Mouse (Mus musculus): ENCODE data around the gene Ccdc63. TPM values are rescaled to one million over a fixed set of nuclear protein-coding genes. Genes with fewer than 3 reads are reported as not detected.

Ccdc63 gene
- polyA plus RNA-seq, 1 experiment from 2014 or later: not detected

GRCm38 (mm10) chr5:122070963-122071800 is 69.4 kb downstream of the Ccdc63 start:
- Histone ChIP-seq H3K9me3 (replicated peaks) (no peaks in the 10 kb centered on the region), H3K4me3 (replicated peaks) (no peak overlapping the region), H3K27me3 (no peaks in the 10 kb centered on the region), H3K27ac (peak overlapping the region; percentile 63; the same call in 1 of the 2 replicates), H3K4me2 (no peak overlapping the region), H3K4me1 (peaks cover 4% of the 10 kb centered on the region; the same call in 1 of the 2 replicates), H3K36me3 (no peaks in the 10 kb centered on the region), H3K9ac (no peak overlapping the region)
- ATAC-seq (replicated peaks; ENCODE audit: low FRiP score): no peak
- WGBS: 72% methylated on average over 16 of the region's 16 CpGs

GRCm38 (mm10) chr5:122068563-122068962 is 72.1 kb downstream of the Ccdc63 start:
- Histone ChIP-seq H3K4me2 (no peak overlapping the region), H3K9ac (no peak overlapping the region), H3K4me3 (replicated peaks) (no peak overlapping the region), H3K4me1 (0 out of 2 replicates have a peak, but pooled peaks cover 2% of the 10 kb centered on the region), H3K36me3 (no peaks in the 10 kb centered on the region), H3K27ac (no peak overlapping the region), H3K27me3 (no peaks in the 10 kb centered on the region), H3K9me3 (replicated peaks) (no peaks in the 10 kb centered on the region)
- WGBS: 75% methylated on average over 13 of the region's 13 CpGs
- ATAC-seq (replicated peaks; ENCODE audit: low FRiP score): no peak

GRCm38 (mm10) chr5:122063204-122063933 is 77.3 kb downstream of the Ccdc63 start:
- H3K27me3 ChIP-seq: no peaks in the 10 kb centered on the region; the same call in 1 of the 2 replicates
- 68% methylated on average over 25 of the region's 25 CpGs for WGBS
- peak overlapping the region; percentile 50; the same call in 1 of the 2 replicates for H3K4me2 ChIP-seq
- ATAC-seq (replicated peaks; ENCODE audit: low FRiP score): 0 out of 2 replicates have a peak, but pooled peaks have one; percentile 23
- H3K4me3 ChIP-seq (replicated peaks): no peak overlapping the region
- no peak overlapping the region for H3K9ac ChIP-seq
- no peaks in the 10 kb centered on the region for H3K9me3 ChIP-seq (replicated peaks)
- H3K4me1 ChIP-seq: peaks cover 45% of the 10 kb centered on the region
- no peaks in the 10 kb centered on the region for H3K36me3 ChIP-seq
- H3K27ac ChIP-seq: no peak overlapping the region

GRCm38 (mm10) chr5:122062479-122062878 is 78.1 kb downstream of the Ccdc63 start:
- Histone ChIP-seq H3K4me3 (replicated peaks) (no peak overlapping the region), H3K9me3 (replicated peaks) (0 out of 2 replicates have a peak, but pooled peaks cover 3% of the 10 kb centered on the region), H3K27ac (0 out of 2 replicates have a peak overlapping the region, but pooled peaks have one; percentile 14), H3K36me3 (no peaks in the 10 kb centered on the region), H3K9ac (no peak overlapping the region), H3K4me1 (peaks cover 45% of the 10 kb centered on the region), H3K4me2 (peak overlapping the region; percentile 50), H3K27me3 (no peaks in the 10 kb centered on the region; the same call in 1 of the 2 replicates)
- WGBS: 9% methylated on average over 12 of the region's 12 CpGs
- ATAC-seq (replicated peaks; ENCODE audit: low FRiP score): no peak; the same call in 1 of the 2 replicates

- Histone ChIP-seq H3K4me2 (peak overlapping the region; percentile 28; the same call in 1 of the 2 replicates), H3K36me3 (no peaks in the 10 kb centered on the region), H3K4me3 (replicated peaks) (no peak overlapping the region), H3K4me1 (peaks cover 46% of the 10 kb centered on the region), H3K27me3 (no peaks in the 10 kb centered on the region; the same call in 1 of the 2 replicates), H3K9ac (no peak overlapping the region), H3K27ac (no peak overlapping the region), H3K9me3 (replicated peaks) (0 out of 2 replicates have a peak, but pooled peaks cover 5% of the 10 kb centered on the region)
- 0 out of 2 replicates have a peak, but pooled peaks have one; percentile 20 for ATAC-seq (replicated peaks; ENCODE audit: low FRiP score)
- 33% methylated on average over 10 of the region's 12 CpGs for WGBS
Measured at GRCm38 (mm10) chr5:122060767-122061333, 79.8 kb downstream of the Ccdc63 start.

- Histone ChIP-seq H3K36me3 (no peaks in the 10 kb centered on the region), H3K4me3 (replicated peaks) (peak overlapping the region; percentile 31), H3K27ac (no peak overlapping the region), H3K4me2 (peak overlapping the region; percentile 65), H3K4me1 (peaks cover 50% of the 10 kb centered on the region), H3K27me3 (peaks cover 2% of the 10 kb centered on the region; the same call in 1 of the 2 replicates), H3K9me3 (replicated peaks) (0 out of 2 replicates have a peak, but pooled peaks cover 5% of the 10 kb centered on the region), H3K9ac (peak overlapping the region; percentile 29; the same call in 1 of the 2 replicates)
- ATAC-seq (replicated peaks; ENCODE audit: low FRiP score): 0 out of 2 replicates have a peak, but pooled peaks have one; percentile 23
- WGBS: 23% methylated on average over 39 of the region's 39 CpGs
Measured at GRCm38 (mm10) chr5:122059060-122060017, 81.3 kb downstream of the Ccdc63 start.

Other genes with a start within 250 kb of the Ccdc63 start
- 8.7 and 9.9 TPM in 2 replicates for gene Cux2, start 90.7 kb downstream of the Ccdc63 start, polyA plus RNA-seq (2015; fragmentation: Nextera tagmentation; extraction: Ambion mirVana)
- 0.78 and 2.3 TPM in 2 replicates for gene Myl2, start 39.9 kb downstream of the Ccdc63 start, polyA plus RNA-seq (2015; fragmentation: Nextera tagmentation; extraction: Ambion mirVana)
- 257 and 264 TPM in 2 replicates for gene Ppp1cc, start 17.5 kb upstream of the Ccdc63 start, polyA plus RNA-seq (2015; fragmentation: Nextera tagmentation; extraction: Ambion mirVana)
- 12.2 and 14.3 TPM in 2 replicates for gene Hvcn1, start 66.0 kb upstream of the Ccdc63 start, polyA plus RNA-seq (2015; fragmentation: Nextera tagmentation; extraction: Ambion mirVana)
- 6.4 and 6.7 TPM in 2 replicates for gene Tctn1, start 123.6 kb upstream of the Ccdc63 start, polyA plus RNA-seq (2015; fragmentation: Nextera tagmentation; extraction: Ambion mirVana)
- gene Pptc7, start 143.5 kb upstream of the Ccdc63 start, polyA plus RNA-seq (2015; fragmentation: Nextera tagmentation; extraction: Ambion mirVana): 8.2 and 9.1 TPM in 2 replicates
- 9.6 and 11.9 TPM in 2 replicates for gene Rad9b, start 213.4 kb upstream of the Ccdc63 start, polyA plus RNA-seq (2015; fragmentation: Nextera tagmentation; extraction: Ambion mirVana)
- gene Vps29, start 213.5 kb upstream of the Ccdc63 start, polyA plus RNA-seq (2015; fragmentation: Nextera tagmentation; extraction: Ambion mirVana): 218 and 230 TPM in 2 replicates
- 69.7 and 74.6 TPM in 2 replicates for gene Gpn3, start 231.1 kb upstream of the Ccdc63 start, polyA plus RNA-seq (2015; fragmentation: Nextera tagmentation; extraction: Ambion mirVana)
- gene Fam216a, start 231.5 kb upstream of the Ccdc63 start, polyA plus RNA-seq (2015; fragmentation: Nextera tagmentation; extraction: Ambion mirVana): 57.6 and 63.6 TPM in 2 replicates